Mouse (Mus musculus) G1E (cell line): ENCODE results near the gene Ranbp10.
A peak's percentile ranks its signal among the peaks of the same experiment; 100 is the strongest.

Source experiments
- CTCF ChIP-seq: IDR thresholded peaks from 2 replicates; pipeline ENCODE4 v1.5.1; 2012; ENCODE audit warnings: low read depth, low read length, inconsistent platforms, mixed read lengths
- TAL1 ChIP-seq: conservative IDR thresholded peaks from 2 replicates; pipeline ENCODE4 v1.6.1; 2012; ENCODE audit warnings: low read depth, low read length, inconsistent platforms, mixed read lengths

GRCm38 (mm10) chr8:105866364-105867029 lies 39.3 kb upstream of the Ranbp10 start:
- TF ChIP-seq CTCF (0 out of 2 replicates have a peak, but pooled peaks have one; percentile 6), TAL1 (no peak)
